Mouse (Mus musculus) cerebellum, adult 8-10 months (tissue): ENCODE data around the gene Kif1c.
A peak's percentile ranks its signal among the peaks of the same experiment; 100 is the strongest.

Experiments used
- DNase-seq: peaks from one replicate; pipeline ENCODE4 v3.0.0; 2022

Gene Kif1c

GRCm38 (mm10) chr11:70699722-70700556, at the start of gene Kif1c, which contains the start of gene Inca1:
TSS of gene Kif1c (plus strand) at chr11:70700548.
TSS of gene Inca1 (minus strand) at chr11:70700155.
- peak; percentile 97 for DNase-seq

DNA sequence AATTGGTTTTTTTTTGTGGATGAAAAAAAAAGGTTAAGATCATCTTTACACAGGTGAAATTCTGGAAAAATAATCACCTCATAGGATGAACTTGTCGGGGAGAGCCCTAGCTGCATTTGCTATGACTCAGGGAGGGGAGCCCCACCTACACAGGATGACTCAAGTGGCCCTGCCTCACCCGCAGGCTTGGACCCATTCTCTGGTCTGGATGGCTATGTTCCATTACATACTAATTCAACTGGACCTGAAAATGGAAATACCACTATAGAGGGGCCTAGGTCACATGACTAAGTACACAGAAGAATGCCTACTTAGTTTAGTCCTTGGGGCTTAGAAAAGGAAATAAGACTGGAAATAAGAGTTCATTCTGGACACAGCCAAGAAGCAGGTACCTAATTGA, 49.0 kb upstream of the Kif1c start:
- peak; percentile 7 for DNase-seq

DNA sequence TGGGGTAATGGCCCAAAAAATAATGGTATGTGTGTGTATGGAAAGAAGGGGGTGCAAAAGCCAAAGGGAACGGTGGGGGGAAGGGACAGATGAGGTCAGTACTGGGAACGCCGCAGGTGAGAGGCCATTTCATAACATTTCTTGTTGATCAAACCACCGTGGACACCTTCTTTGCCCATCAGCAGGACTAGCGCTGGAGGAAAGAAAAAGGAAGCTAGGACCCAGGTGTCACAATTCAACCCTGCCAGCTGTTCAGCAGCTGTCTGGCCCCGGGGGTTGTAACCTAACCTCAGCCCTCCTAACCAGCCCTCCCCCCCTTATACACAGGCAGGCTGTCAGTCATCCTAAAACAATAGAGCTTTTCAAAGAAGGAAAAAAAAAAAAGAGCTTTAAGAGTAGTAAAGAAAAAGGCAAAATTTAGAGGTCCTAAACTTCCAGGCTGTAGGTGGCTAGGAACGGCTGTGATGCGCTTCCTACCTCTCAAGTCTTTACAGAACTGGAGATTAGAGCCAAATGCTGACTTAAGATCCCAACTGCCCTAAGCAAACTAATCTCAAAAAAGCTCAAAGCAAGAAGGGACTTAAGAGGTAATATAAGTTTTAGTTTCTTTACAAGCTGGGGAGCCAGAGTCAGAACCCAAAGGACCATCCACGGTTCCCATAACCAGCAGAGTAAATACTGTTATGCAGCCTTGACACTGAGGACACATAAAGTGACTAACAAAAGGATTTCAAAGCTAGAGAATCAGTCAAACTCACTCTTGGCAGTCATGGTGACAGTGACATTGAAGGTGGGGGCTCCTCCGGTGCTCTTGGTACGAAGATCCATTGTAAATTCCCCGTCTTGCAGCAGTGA, 48.1 kb upstream of the Kif1c start:
- no peak for DNase-seq

DNA sequence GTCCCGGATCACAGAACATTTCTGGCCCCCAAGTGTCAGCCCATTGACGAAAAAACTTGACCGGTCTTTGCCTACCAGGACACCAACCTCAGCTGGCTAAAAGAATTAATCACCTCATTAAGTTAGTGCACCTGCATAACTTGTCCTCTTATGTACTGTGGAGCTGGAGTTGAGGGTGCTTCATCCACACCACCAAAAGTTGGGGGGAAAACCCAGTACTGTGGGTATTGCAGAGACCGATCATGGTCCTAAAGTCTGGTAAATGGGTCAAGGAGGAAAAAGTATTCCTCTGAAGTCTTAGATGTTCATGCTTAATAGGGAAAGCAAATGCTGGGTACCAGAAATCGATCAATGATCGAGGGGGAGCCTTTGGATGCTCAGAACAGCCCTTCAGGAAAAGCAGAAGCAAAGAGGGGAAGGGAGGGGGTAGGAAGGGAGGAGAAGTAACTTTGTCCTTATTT, 47.4 kb upstream of the Kif1c start:
- DNase-seq, result peak; percentile 22

- DNase-seq, result peak; percentile 66
These were observed 46.8 kb upstream of the Kif1c start for GRCm38 (mm10) chr11:70653345-70654197.

GRCm38 (mm10) chr11:70654198-70654922, 46.0 kb upstream of the Kif1c start, which contains the start of gene Pfn1:
TSS of gene Pfn1 (minus strand) at chr11:70654644.
- peak; percentile 69 for DNase-seq

- peak; percentile 82 for DNase-seq
These were observed 45.3 kb upstream of the Kif1c start for GRCm38 (mm10) chr11:70654923-70655570.

DNA sequence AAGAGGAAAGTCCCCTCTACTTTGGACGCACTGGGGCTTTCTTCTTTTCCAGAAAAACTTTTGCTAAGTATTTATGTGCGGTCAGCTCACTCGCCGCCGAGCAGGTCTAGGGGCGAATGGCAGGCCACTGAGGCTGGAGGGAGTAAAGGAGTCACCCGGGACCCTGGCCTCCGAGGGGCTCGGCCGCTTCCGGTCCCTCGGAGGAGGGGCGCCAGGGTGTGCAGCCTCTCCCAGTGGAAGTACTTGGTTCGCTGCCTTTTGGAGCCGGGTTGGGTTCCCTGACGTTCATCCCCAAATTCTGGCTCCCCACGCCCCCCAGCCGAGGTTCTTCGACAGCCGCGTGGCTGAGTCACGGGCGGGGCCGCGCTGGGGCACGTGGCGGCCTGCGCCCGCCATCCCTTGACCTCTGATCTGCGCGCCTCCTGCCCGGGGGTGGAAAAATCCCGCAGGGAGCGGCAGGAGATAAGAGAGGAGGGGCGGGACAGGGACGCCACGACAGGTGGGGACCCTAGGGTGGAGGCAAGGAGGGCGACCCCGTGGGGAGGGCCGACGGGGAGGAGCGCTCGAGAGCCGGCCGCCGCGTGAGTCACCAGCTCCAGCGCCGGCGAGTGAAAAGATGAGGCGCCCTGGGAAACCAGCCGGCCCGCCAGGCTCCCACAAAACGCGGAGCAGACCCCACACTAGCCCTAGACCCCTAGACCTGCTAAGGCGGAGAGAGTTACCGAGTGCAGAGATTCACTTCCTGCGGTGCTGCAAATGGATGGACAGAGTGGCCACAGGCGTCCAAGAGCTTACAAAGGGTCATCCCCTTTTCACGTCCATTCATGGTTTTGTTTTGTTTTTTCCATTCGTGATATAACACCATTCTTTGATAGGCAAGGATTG, 44.5 kb upstream of the Kif1c start:
- DNase-seq, result no peak

DNA sequence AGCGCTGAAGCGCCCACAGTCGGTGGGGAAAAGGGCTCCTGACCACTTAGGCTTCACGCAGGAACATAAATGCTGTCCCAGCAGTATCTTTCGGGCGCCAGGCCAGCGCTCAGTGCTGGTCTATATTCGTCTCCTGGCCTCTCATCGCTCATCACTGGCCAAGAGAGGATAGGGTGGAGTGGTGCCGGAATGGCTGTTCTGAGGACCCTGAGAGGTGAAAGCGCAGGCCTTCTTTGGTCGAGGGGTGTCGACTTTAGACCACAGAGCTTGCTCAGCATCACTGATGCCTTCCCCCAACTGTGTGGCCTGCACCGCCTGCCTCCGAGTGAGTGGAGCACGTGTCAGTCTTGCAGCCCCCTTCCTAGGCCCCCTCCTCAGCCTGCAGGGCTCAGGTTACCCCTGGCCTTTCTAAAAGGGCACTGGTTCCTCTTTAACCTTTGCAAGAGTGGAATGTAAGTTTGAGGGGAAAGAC, 43.9 kb upstream of the Kif1c start:
- DNase-seq, result no peak

DNA sequence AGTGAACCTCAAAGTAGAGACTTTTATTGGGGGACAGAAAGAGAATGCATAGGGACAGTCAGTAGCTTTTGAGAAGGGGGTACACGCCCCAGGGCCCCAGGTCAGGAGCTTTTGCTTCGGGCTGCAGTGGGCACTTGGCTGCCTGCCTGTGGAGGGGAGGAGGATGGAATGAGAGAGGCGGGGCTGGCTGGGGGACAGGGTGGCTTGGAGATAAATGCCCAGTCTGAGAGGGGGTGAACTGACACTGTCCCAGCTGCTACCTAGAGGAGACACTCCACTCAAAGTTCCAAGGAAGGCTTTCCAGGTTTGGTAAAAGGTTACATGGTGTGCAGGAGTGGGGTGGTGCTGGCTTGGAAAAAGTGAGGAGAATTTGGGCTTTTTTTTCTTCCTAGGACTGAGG, 43.4 kb upstream of the Kif1c start, which contains the start of gene Eno3:
Gene Eno3 (plus strand): TSS at position 239 of the 400 bp plus-strand sequence.
- no peak for DNase-seq

- no peak for DNase-seq
These were observed 42.8 kb upstream of the Kif1c start for GRCm38 (mm10) chr11:70657573-70657972.

GRCm38 (mm10) chr11:70657991-70658390, 42.4 kb upstream of the Kif1c start:
- DNase-seq, result no peak

DNA sequence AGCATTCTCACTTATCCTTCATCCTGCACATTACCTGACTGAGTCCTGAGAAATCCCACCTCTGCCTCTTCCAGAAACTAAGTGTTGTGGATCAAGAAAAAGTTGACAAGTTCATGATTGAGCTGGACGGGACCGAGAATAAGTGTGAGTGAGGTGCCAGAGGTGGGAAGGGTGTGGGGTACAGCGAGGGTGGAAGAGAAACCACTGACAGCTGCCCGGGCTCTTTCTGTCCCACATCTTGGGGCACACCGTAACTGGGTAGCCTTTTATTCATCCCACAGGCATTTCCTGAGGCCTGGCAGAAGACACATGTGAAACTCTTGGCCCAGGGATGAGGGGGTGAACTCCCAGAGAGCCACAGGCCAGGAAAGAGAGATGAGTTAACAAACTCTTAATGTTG, 41.8 kb upstream of the Kif1c start:
- no peak for DNase-seq

DNA sequence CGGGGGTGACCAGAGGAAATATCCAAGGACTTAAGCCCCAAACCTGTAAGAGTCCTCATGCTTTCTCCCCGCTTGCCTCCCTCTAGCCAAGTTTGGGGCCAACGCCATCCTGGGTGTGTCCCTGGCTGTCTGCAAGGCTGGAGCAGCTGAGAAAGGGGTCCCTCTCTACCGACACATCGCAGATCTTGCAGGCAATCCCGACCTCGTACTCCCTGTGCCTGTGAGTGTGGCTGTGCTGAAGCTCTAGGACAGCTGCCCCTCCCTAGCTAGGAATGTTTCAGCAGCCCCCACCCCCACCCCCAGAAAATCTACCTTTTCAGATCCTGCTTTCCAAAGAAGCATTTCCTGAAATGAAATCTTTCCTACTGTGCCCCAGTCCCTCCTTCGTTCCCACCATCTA, 41.4 kb upstream of the Kif1c start:
- no peak for DNase-seq

DNA sequence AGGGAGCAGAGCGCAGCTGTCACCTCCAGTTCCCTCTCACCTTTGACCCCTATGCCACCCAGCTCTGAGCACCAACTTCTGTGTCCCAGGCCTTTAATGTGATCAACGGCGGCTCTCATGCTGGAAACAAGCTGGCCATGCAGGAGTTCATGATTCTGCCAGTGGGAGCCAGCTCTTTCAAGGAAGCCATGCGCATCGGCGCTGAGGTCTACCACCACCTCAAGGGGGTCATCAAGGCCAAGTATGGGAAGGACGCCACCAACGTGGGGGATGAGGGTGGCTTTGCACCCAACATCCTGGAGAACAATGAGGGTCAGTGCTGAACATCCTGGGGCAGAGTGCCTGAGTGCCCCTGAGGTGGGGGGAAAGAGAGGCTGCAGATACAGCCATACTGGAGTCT, 39.8 kb upstream of the Kif1c start:
- DNase-seq, result no peak

DNA sequence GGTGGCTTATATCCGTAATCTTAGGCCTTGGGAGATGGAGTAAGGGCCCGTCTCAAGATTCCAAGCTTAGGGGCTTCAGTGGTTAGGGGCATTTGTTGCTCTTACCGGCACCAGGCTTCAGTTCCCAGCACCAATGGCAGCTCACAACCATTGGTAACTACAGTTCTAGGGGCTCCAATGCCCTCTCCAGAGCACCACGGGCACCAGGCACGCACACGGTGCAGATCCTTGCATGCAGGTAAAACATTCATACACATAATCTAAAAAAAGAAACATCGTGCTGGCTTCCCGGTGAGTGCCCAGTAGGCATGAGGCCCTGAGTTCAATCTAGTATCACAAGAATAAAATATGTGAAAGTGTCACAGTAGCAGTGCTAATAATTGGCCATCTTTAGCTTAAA, 37.2 kb upstream of the Kif1c start:
- no peak for DNase-seq

DNA sequence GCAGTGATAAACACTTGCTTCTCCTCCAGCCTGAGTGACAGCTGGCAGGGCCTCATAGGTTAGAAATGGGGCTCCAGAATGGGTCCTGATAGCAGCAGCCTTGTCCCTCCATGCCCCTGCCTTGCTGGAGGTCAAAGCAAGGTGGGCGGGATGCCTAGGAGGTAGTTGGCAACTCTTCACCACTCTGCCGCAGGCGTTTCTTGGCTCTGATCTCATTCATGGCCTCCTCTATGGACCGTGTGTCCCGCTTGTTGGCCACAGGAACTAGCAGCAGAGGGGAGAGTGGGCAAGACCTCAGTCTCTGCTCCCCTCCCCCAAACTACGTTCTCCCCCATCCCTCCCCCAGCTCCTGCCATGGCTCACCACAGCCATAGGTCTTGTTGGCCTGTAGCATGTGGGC, 36.4 kb upstream of the Kif1c start:
- DNase-seq, result no peak

GRCm38 (mm10) chr11:70664741-70665140, 35.6 kb upstream of the Kif1c start:
- no peak for DNase-seq

DNA sequence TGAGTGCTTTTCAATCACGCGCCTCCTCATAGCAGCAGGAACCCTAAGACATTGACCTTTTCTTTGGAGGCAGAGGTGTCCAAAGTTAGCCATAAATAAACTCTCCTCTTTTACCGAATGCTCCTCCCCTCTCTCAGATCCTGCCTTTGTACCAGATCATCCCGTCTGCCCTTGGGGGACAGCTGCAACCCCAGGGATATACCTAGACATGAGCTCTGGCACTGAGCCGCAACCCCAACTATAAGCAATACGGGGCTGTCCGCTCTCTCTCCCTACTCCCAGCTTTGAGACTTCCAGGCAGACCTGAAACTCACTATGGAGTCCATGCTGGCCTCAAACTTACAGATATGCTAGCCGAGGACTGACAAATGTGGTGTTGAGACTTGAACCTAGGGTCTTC, 33.7 kb upstream of the Kif1c start:
- no peak for DNase-seq
